Mouse (Mus musculus) ES-E14 (cell line): Measurements from ENCODE around the gene Zfp639. TPM values are rescaled to one million over a fixed set of nuclear protein-coding genes. Genes with fewer than 3 reads are reported as not detected.

Experiments
- DNase-seq: peaks from one replicate; pipeline ENCODE4 v3.0.0-alpha.2; 2013; ENCODE audit warnings: low read depth, low spot score
- H3K27ac ChIP-seq: 2 replicates; pipeline ENCODE4 v1.5.1; 2012; ENCODE audit warnings: low read depth, mild to moderate bottlenecking, low read length, moderate library complexity, mixed read lengths; ENCODE audit not compliant: poor library complexity, insufficient read depth, severe bottlenecking
- H3K36me3 ChIP-seq: 2 replicates; pipeline ENCODE4 v1.6.1; 2012; ENCODE audit warnings: mild to moderate bottlenecking, low read length, moderate library complexity, mixed read lengths; ENCODE audit not compliant: control insufficient read depth, poor library complexity, insufficient read depth, severe bottlenecking
- H3K4me1 ChIP-seq, 2 experiments: fragments of 150-350 bp in 1 of 2; sonication (generic) in 1 of 2; 2 replicates each; pipeline ENCODE4 v1.6.1; 2012; ENCODE audit warnings: low read length in 2 of 2, mild to moderate bottlenecking in 1 of 2, mixed read lengths in 1 of 2; ENCODE audit not compliant: control insufficient read depth in 2 of 2, insufficient read depth in 2 of 2, poor library complexity in 1 of 2
- H3K4me3 ChIP-seq, 2 experiments: fragments of 150-350 bp in 1 of 2; sonication (generic) in 1 of 2; 2 replicates each; pipeline ENCODE4 v1.5.1; 2012; ENCODE audit warnings: low read length in 2 of 2, low read depth in 1 of 2, mild to moderate bottlenecking in 1 of 2, mixed read lengths in 1 of 2; ENCODE audit not compliant: insufficient read depth in 1 of 2, poor library complexity in 1 of 2, severe bottlenecking in 1 of 2
- H3K9ac ChIP-seq: 2 replicates; pipeline ENCODE4 v1.6.1; 2012; ENCODE audit warnings: low read depth, mild to moderate bottlenecking, low read length, mixed read lengths; ENCODE audit not compliant: poor library complexity, insufficient read depth, severe bottlenecking
- H3K9me3 ChIP-seq: fragments of 150-350 bp; sonication (generic); 2 replicates; pipeline ENCODE4 v1.6.1; 2012; ENCODE audit warnings: low read depth, mild to moderate bottlenecking, low read length; ENCODE audit not compliant: control insufficient read depth, insufficient read depth
- CHD2 ChIP-seq: IDR thresholded peaks from 2 replicates; pipeline ENCODE4 v1.6.1; 2014; ENCODE audit warnings: mild to moderate bottlenecking, low read depth, low read length, inconsistent platforms
- HCFC1 ChIP-seq: IDR thresholded peaks from 2 replicates; pipeline ENCODE4 v1.6.1; 2012; ENCODE audit warnings: low read length, inconsistent platforms, borderline replicate concordance; ENCODE audit not compliant: insufficient read depth
- MAFK ChIP-seq: IDR thresholded peaks from 2 replicates; pipeline ENCODE4 v1.6.1; 2014; ENCODE audit warnings: mild to moderate bottlenecking, low read depth, low read length, inconsistent platforms; ENCODE audit not compliant: insufficient read depth
- ZC3H11A ChIP-seq: IDR thresholded peaks from 2 replicates; pipeline ENCODE4 v1.6.1; 2012; ENCODE audit warnings: low read depth, mild to moderate bottlenecking, inconsistent platforms, low read length, borderline replicate concordance
- ZNF384 ChIP-seq: IDR thresholded peaks from 2 replicates; pipeline ENCODE4 v1.6.1; 2012; ENCODE audit warnings: low read depth, low read length, inconsistent platforms
- in situ Hi-C, 2 experiments: fragments of 600-800 bp; cut with MboI; formaldehyde crosslinking; loops; one replicate each; pipeline ENCODE4 v1.15.1; 2025; ENCODE audit warnings: low sequenced_read_pairs in 2 of 2, inconsistent platforms in 1 of 2; ENCODE audit not compliant: unreplicated experiment in 2 of 2
- total RNA-seq: library from RNA; depleted of rRNA; stranded (reverse); fragments of 300-350 nt; gene quantifications from 2 replicates; pipeline ENCODE4 v1.2.3, GENCODE M21; 2012; rRNA removed

The Zfp639 gene
- 42.1 and 43.5 TPM in 2 replicates for total RNA-seq

- H3K9ac ChIP-seq, result peak within 1 kb of the TSS; percentile 92
- in situ Hi-C loops, result loop anchor here in 1 of 2 experiments (10.0 kb wide), 2 partner anchors 125 to 175 kb away; no protein-coding TSS in a partner anchor
- DNase-seq, result no peak
- no peak for TF ChIP-seq HCFC1
- 0 out of 2 replicates have a peak, but pooled peaks have one; percentile 19 for TF ChIP-seq ZNF384
- peaks cover 4% of the 10 kb centered on the region; the same call in 1 of the 2 replicates for H3K36me3 ChIP-seq
- no peaks in the 10 kb centered on the region for H3K9me3 ChIP-seq
- peak within 1 kb of the TSS; percentile 45 for H3K27ac ChIP-seq
- peak within 1 kb of the TSS; percentile 71 to 83 for H3K4me3 ChIP-seq
- H3K4me1 ChIP-seq, result no peaks in the 10 kb centered on the region; a peak in 1 of 4 replicates
Observed at GRCm38 (mm10) chr3:32509496-32510374, at the start of gene Zfp639. TSS of gene Zfp639 (plus strand) at chr3:32510259.

GRCm38 (mm10) chr3:32467321-32467720 is 42.7 kb upstream of the Zfp639 start:
- in situ Hi-C loops, result no loop called here
- H3K9me3 ChIP-seq, result no peaks in the 10 kb centered on the region
- TF ChIP-seq HCFC1 (no peak), MAFK (no peak), ZNF384 (no peak), ZC3H11A (no peak), CHD2 (no peak)

GRCm38 (mm10) chr3:32468411-32468810 is 41.6 kb upstream of the Zfp639 start:
- no peak for TF ChIP-seq ZC3H11A
- no peak for TF ChIP-seq CHD2
- TF ChIP-seq ZNF384, result no peak
- TF ChIP-seq HCFC1, result no peak
- TF ChIP-seq MAFK, result no peak
- in situ Hi-C loops, result no loop called here
- DNase-seq, result no peak
- no peaks in the 10 kb centered on the region for H3K36me3 ChIP-seq
- H3K9me3 ChIP-seq, result no peaks in the 10 kb centered on the region
- H3K4me3 ChIP-seq, result no peak overlapping the region
- no peak overlapping the region for H3K9ac ChIP-seq
- no peaks in the 10 kb centered on the region for H3K4me1 ChIP-seq
- no peak overlapping the region for H3K27ac ChIP-seq

More at GRCm38 (mm10) chr3:32467321-32467720, 42.7 kb upstream of the Zfp639 start:
- peaks cover 4% of the 10 kb centered on the region for H3K36me3 ChIP-seq
- no peak overlapping the region for H3K4me3 ChIP-seq
- no peak overlapping the region for H3K9ac ChIP-seq
- no peak for DNase-seq
- H3K4me1 ChIP-seq, result no peaks in the 10 kb centered on the region
- H3K27ac ChIP-seq, result no peak overlapping the region

- in situ Hi-C loops, result no loop called here
Observed at GRCm38 (mm10) chr3:32470449-32470848, 39.6 kb upstream of the Zfp639 start.

More at GRCm38 (mm10) chr3:32470449-32470848, 39.6 kb upstream of the Zfp639 start:
- Histone ChIP-seq H3K4me3 (no peak overlapping the region), H3K9ac (no peak overlapping the region), H3K27ac (no peak overlapping the region), H3K4me1 (no peaks in the 10 kb centered on the region), H3K9me3 (no peaks in the 10 kb centered on the region), H3K36me3 (no peaks in the 10 kb centered on the region)
- no peak for DNase-seq
- no peak for TF ChIP-seq CHD2
- TF ChIP-seq HCFC1, result no peak
- TF ChIP-seq MAFK, result no peak
- TF ChIP-seq ZNF384, result no peak
- no peak for TF ChIP-seq ZC3H11A
